Mouse (Mus musculus) frontal cortex, postnatal 25 days (tissue): ENCODE measurements around the gene Als2.

ENCODE experiments used
- DNase-seq, 2 experiments: peaks; one replicate each; pipeline ENCODE4 v3.0.0; 2022; ENCODE audit warnings: low spot score in 2 of 2

Als2 gene

DNA sequence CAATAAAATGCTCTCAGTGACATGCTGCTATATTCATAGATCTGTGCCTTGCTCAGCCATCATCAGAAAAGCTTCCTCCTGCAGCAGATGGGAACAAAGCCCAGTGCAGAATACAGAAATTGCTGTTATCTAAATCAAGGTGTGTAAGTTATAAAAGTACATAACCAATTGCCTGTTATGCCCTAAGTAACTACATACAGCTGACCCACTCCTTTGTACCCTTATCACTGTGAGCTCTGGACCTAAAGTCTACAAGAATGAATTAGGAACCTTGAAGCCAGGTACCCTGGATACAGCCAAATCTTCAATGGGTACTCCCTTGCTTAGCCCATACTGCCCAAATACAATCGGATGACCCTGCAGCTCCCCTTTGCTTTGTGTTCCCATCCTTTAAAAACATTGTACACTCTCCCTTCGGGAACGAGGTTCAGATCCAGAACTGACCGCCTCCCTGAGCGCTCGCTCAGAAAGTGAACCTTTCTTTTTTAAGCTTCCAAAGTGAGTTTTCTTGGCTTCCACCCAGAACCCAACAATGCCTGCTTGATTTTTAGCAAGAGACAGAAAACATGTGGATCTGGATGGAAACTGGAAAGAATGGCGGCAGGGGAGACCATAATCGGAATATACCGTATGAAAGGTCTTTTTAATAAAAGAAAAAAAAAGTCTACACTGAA is 70.7 kb downstream of the Als2 start:
- DNase-seq = no peak

DNA sequence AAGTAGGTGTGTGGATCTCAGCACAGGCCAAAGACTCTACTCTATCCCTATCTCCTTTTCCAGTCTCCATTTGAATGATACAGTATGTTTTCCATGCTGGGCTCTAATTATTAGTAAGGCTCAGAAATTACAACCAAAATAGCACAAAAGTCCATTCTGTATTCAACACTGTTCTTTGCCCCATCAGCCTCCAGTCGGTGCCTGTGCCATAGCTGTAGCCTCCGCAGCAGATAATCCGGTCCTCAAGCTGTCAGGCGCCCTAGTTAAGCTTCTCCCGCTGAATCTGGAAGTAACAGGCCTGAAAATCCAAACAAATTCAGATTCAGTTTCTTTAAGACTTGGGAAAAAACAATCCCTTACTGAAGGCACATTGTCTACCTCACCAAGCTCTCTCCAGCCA is 73.1 kb downstream of the Als2 start:
- no peak for DNase-seq

- peak; percentile 37 to 52 for DNase-seq
These were observed 74.0 kb downstream of the Als2 start, which contains the start of gene Mpp4 for GRCm38 (mm10) chr1:59163030-59163461. TSS of gene Mpp4 (minus strand) at chr1:59163389.

GRCm38 (mm10) chr1:59162309-59163024 is 74.6 kb downstream of the Als2 start:
- DNase-seq = no peak

- DNase-seq = no peak
These were observed 75.6 kb downstream of the Als2 start for GRCm38 (mm10) chr1:59161396-59161795.

DNA sequence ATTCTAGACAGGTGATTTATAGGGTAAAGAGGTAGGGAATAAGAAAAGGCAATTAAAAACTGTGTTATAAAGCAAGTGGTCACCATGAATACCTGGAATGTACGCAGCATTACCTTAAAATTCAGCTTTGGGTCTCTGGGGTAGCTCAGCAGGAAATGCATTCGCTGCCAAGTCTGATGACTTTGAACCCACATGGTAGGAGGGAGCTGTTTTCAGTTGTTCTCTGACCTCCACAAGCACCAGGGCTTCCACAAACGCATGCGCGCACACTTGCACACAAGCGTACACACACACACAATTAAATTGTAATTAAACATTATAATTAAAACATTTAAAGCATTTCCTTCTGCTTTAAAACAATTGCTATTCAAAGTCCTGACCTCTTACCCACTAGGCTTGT is 76.2 kb downstream of the Als2 start:
- no peak for DNase-seq

- DNase-seq = no peak
These were observed 77.9 kb downstream of the Als2 start for GRCm38 (mm10) chr1:59159136-59159535.

DNA sequence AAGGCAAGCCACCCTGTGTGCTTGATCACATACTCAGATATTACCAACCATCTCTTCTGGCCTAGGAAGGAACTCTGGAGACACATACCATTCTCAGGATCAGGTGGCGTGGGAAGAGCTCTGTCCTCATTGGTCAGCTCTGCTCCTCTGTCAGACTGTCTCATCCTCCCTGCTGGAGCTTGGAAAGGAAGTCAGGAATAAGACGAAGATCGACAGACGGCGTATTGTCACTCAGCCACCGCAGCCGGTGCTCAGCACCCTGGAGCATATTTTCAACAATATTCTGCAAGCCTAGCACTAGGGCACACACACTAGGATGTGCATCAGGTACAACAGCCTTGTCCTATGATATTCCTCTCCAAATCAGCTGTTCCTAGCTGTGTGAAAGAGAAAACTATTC is 78.5 kb downstream of the Als2 start:
- DNase-seq = no peak

GRCm38 (mm10) chr1:59157846-59158245 is 79.2 kb downstream of the Als2 start:
- no peak for DNase-seq

DNA sequence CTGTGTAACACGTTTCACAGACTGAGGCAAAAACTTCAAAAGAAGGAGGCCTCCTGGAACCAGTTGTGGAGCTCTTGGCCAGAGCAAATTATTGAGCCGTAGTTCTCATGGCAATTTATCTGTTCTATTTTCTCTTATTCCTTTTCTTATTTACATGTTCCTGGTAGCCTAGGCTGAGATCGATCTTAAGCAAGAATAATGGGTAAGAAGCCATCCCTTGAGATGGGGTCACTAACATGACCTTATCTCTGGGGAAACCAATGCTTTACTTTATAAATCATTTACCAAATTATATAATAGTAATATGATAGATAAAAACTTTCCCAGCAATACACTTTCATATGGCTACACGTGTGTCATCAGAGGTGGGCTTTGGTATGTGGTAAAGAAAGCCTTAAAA is 84.7 kb downstream of the Als2 start:
- no peak for DNase-seq

GRCm38 (mm10) chr1:59150542-59150941 is 86.5 kb downstream of the Als2 start:
- no peak for DNase-seq

- no peak for DNase-seq
These were observed 92.5 kb downstream of the Als2 start for GRCm38 (mm10) chr1:59144543-59144942.

GRCm38 (mm10) chr1:59142809-59143208 is 94.2 kb downstream of the Als2 start:
- no peak for DNase-seq

DNA sequence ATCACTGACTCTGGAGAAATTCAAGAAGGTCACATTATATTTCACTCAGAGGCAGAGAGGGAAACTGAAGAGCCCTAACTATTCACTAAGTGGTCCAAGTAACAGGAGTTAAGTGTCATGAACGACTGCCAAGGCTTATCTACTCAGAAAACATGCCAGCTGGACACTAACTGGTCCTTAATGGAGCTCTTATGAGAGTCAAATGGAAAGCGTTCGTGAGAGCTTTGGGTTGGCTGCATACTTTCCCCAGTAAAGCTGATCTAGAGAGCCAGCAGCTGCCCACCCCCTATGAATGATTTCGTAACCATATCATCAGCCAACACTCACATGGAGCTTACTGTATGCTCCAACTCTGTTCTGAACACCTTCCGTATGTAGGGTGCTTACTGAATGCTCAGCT is 102.6 kb downstream of the Als2 start:
- DNase-seq = no peak

DNA sequence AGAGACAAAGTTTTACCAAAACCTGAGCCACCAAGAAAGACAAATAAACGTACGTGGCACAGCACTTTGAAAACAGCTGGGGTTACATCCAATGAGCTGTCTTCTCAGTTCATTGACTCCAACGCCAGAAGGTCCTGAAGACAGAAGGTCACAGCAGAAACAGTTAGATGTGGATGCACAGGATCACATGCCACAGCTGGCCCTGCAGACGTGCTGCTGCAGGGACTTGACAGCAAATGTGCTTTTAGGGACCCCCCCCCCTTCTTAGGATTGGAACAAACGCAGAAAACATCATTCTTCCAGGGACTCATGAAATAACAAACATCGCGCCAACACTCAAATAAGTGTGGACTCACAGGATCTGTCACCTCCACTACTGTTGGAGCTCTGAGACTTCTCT is 108.2 kb downstream of the Als2 start:
- no peak for DNase-seq

- no peak for DNase-seq
These were observed 111.5 kb downstream of the Als2 start for GRCm38 (mm10) chr1:59125558-59125957.

- peak; percentile 85 to 87 for DNase-seq
These were observed 117.1 kb downstream of the Als2 start, which contains the start of gene Tmem237 for GRCm38 (mm10) chr1:59119720-59120457. TSS of gene Tmem237 (minus strand) at chr1:59120408.
